In the genomic region with DNA sequence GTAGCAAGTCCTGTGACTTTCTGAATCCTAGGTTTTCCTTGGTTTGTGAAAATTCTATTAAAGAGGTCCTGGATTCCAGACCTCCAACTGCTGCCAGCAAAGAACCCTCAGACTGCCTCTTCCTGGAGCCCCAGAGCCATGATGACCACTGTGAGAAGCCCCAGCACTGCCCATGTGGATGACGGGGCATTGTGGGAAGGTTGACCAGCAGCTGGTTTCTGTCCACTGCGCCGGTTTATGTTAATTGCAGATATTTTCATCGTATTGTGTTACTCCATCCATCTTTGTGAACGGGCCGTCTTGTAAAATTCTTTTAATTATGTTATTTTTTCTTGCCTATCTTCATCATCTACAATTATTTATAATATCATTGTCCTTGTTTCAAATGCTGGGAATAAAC, we compare ENCODE assay signal across 29 mouse cellular contexts. TPM values are rescaled to one million over a fixed set of nuclear protein-coding genes. Genes with fewer than 3 reads are reported as not detected.
DNase-seq lines count a peak whose midpoint lies in the region; ATAC-seq and TF ChIP-seq lines count a peak whose summit lies in the region.
"Had no signal": no experiment of that assay in that cellular context is flagged by ENCODE, and none has a peak within 500 bp of the region (broad histone marks: within the 10 kb centered on the region; RNA-seq: fewer than 3 reads in every experiment).

No protein-coding gene starts in this region.

- H3K4me2 ChIP-seq in kidney, embryonic 15.5 days, result no peak overlapping the region
- no peak overlapping the region for H3K4me2 ChIP-seq in kidney, embryonic 14.5 days (replicated peaks; ENCODE audit: low read depth, low read length)
- no peak overlapping the region for H3K4me2 ChIP-seq in lung, postnatal 0 days (replicated peaks; ENCODE audit: low read depth, low read length)
- H3K4me2 ChIP-seq: forebrain, embryonic 13.5 days; heart, embryonic 12.5 days; heart, embryonic 15.5 days; hindbrain, embryonic 13.5 days had no signal

- TF ChIP-seq EP300 in lung, postnatal 0 days (IDR thresholded peaks at IDR 0.05), result no peak

- WGBS in kidney, embryonic 15.5 days, result 46% methylated on average over 6 of the region's 6 CpGs
- 41% methylated on average over 6 of the region's 6 CpGs for whole genome bisulfite sequencing in kidney, embryonic 14.5 days
- 53% methylated on average over 6 of the region's 6 CpGs for WGBS in lung, postnatal 0 days

- H3K27me3 ChIP-seq in kidney, embryonic 15.5 days, result no peaks in the 10 kb centered on the region
- H3K27me3 ChIP-seq in kidney, embryonic 14.5 days (ENCODE audit: control insufficient read depth, insufficient read depth, low read length), result no peaks in the 10 kb centered on the region
- no peaks in the 10 kb centered on the region for H3K27me3 ChIP-seq in lung, postnatal 0 days (replicated peaks; ENCODE audit: insufficient read depth, low read length)
- H3K27me3 ChIP-seq: CH12.LX; forebrain, embryonic 13.5 days; heart, embryonic 12.5 days; heart, embryonic 15.5 days; hindbrain, embryonic 13.5 days; Patski had no signal

- H3K4me3 ChIP-seq in kidney, embryonic 15.5 days (replicated peaks), result no peak overlapping the region
- H3K4me3 ChIP-seq in kidney, embryonic 14.5 days (ENCODE audit: low read length), result no peak overlapping the region
- H3K4me3 ChIP-seq in lung, postnatal 0 days (ENCODE audit: low read depth, low read length), result no peak overlapping the region
- H3K4me3 ChIP-seq: forebrain, embryonic 10.5 days; forebrain, embryonic 13.5 days; heart, embryonic 12.5 days; heart, embryonic 15.5 days; hindbrain, embryonic 10.5 days; hindbrain, embryonic 13.5 days had no signal

- peak; percentile 48 to 54 for DNase-seq in kidney, postnatal 4 days
- no peak for DNase-seq in kidney, postnatal 36 days
- DNase-seq in lung, postnatal 0 days (ENCODE audit: low spot score), result peak; percentile 26
- DNase-seq in lung, adult 18-20 months, result no peak
- DNase-seq: adrenal gland, postnatal 10 days; adrenal gland, postnatal 36 days; B cell, adult 2 months; cerebellum, adult 18-20 months; cerebellum, adult 9-10 months; cerebellum, postnatal 14 days; gastrocnemius, postnatal 25 days; heart, adult 18-20 months; heart, postnatal 10 days; heart, postnatal 36 days had no signal

- no peaks in the 10 kb centered on the region for H3K9me3 ChIP-seq in kidney, embryonic 15.5 days (replicated peaks)
- H3K9me3 ChIP-seq in kidney, embryonic 14.5 days (ENCODE audit: control insufficient read depth, low read length), result no peaks in the 10 kb centered on the region
- no peaks in the 10 kb centered on the region for H3K9me3 ChIP-seq in lung, postnatal 0 days (ENCODE audit: low read length)
- H3K9me3 ChIP-seq: forebrain, embryonic 10.5 days; forebrain, embryonic 13.5 days; G1E; heart, embryonic 12.5 days; heart, embryonic 15.5 days; hindbrain, embryonic 10.5 days; hindbrain, embryonic 13.5 days had no signal

- H3K4me1 ChIP-seq in kidney, embryonic 15.5 days, result peaks cover 27% of the 10 kb centered on the region
- H3K4me1 ChIP-seq in kidney, embryonic 14.5 days (ENCODE audit: control insufficient read depth, insufficient read depth, low read length), result peaks cover 20% of the 10 kb centered on the region
- no peaks in the 10 kb centered on the region for H3K4me1 ChIP-seq in lung, postnatal 0 days (ENCODE audit: insufficient read depth, low read depth, low read length)
- H3K4me1 ChIP-seq: forebrain, embryonic 10.5 days; heart, embryonic 12.5 days; heart, embryonic 15.5 days; hindbrain, embryonic 10.5 days had no signal

- 0 out of 2 replicates have a peak overlapping the region, but pooled peaks have one; percentile 37 for H3K27ac ChIP-seq in kidney, embryonic 15.5 days
- no peak overlapping the region for H3K27ac ChIP-seq in kidney, embryonic 14.5 days (ENCODE audit: low read depth, low read length)
- H3K27ac ChIP-seq in lung, postnatal 0 days (ENCODE audit: low read length), result no peak overlapping the region
- H3K27ac ChIP-seq: forebrain, embryonic 10.5 days; forebrain, embryonic 13.5 days; heart, embryonic 15.5 days; hindbrain, embryonic 10.5 days; hindbrain, embryonic 13.5 days had no signal

- no peak for ATAC-seq in kidney, embryonic 15.5 days (replicated peaks; ENCODE audit: low FRiP score)
- no peak for ATAC-seq in kidney, embryonic 14.5 days (ENCODE audit: low FRiP score, low TSS enrichment)
- ATAC-seq in lung, postnatal 0 days, result no peak
- ATAC-seq: forebrain, embryonic 13.5 days; forebrain, embryonic 16.5 days; hindbrain, embryonic 16.5 days; Patski had no signal

- H3K36me3 ChIP-seq in kidney, embryonic 15.5 days, result no peaks in the 10 kb centered on the region
- no peaks in the 10 kb centered on the region for H3K36me3 ChIP-seq in kidney, embryonic 14.5 days (ENCODE audit: control insufficient read depth, insufficient read depth, low read length)
- no peaks in the 10 kb centered on the region for H3K36me3 ChIP-seq in lung, postnatal 0 days (ENCODE audit: insufficient read depth, low read length)
- H3K36me3 ChIP-seq: forebrain, embryonic 10.5 days; heart, embryonic 12.5 days; heart, embryonic 15.5 days; hindbrain, embryonic 13.5 days had no signal

- no peak for TF ChIP-seq CTCF in lung, postnatal 0 days (IDR thresholded peaks at IDR 0.05)

- 0 out of 2 replicates have a peak overlapping the region, but pooled peaks have one; percentile 3 for H3K9ac ChIP-seq in kidney, embryonic 15.5 days
- H3K9ac ChIP-seq in kidney, embryonic 14.5 days (ENCODE audit: low read depth, low read length), result no peak overlapping the region
- no peak overlapping the region for H3K9ac ChIP-seq in lung, postnatal 0 days (replicated peaks; ENCODE audit: low read depth)
- H3K9ac ChIP-seq: forebrain, embryonic 13.5 days; heart, embryonic 12.5 days; heart, embryonic 15.5 days; hindbrain, embryonic 13.5 days had no signal

RNA-seq across cellular contexts. Expression of a gene that starts 52.6 kb away (rescaled TPM):
- not detected in 2 replicates for polyA plus RNA-seq in kidney, embryonic 15.5 days (2015; fragmentation: Nextera tagmentation; extraction: Ambion mirVana)
- polyA plus RNA-seq in kidney, embryonic 14.5 days (2014; fragmentation: Nextera tagmentation; extraction: Ambion mirVana), result not detected in 2 replicates
- not detected in 2 replicates for polyA plus RNA-seq in lung, postnatal 0 days (2015; fragmentation: Nextera tagmentation; extraction: Ambion mirVana)
- polyA plus RNA-seq: embryonic facial prominence, embryonic 11.5 days; embryonic facial prominence, embryonic 14.5 days; forebrain, embryonic 10.5 days; forebrain, embryonic 13.5 days; forebrain, embryonic 16.5 days; G1E; heart, embryonic 12.5 days; heart, embryonic 15.5 days; hindbrain, embryonic 10.5 days; hindbrain, embryonic 13.5 days; hindbrain, embryonic 16.5 days; Patski had no signal

Comparison
In these comparisons a context has a peak if more than half of its experiments do, and no peak if none do; other contexts are left out.
1. DNase-seq: peak in kidney, postnatal 4 days (2 of 2) and lung, postnatal 0 days (single experiment); none in kidney, postnatal 36 days (0 of 2) and lung, adult 18-20 months (0 of 2).